Comparison of ENCODE assay signal across 9 mouse cellular contexts in the genomic region with DNA sequence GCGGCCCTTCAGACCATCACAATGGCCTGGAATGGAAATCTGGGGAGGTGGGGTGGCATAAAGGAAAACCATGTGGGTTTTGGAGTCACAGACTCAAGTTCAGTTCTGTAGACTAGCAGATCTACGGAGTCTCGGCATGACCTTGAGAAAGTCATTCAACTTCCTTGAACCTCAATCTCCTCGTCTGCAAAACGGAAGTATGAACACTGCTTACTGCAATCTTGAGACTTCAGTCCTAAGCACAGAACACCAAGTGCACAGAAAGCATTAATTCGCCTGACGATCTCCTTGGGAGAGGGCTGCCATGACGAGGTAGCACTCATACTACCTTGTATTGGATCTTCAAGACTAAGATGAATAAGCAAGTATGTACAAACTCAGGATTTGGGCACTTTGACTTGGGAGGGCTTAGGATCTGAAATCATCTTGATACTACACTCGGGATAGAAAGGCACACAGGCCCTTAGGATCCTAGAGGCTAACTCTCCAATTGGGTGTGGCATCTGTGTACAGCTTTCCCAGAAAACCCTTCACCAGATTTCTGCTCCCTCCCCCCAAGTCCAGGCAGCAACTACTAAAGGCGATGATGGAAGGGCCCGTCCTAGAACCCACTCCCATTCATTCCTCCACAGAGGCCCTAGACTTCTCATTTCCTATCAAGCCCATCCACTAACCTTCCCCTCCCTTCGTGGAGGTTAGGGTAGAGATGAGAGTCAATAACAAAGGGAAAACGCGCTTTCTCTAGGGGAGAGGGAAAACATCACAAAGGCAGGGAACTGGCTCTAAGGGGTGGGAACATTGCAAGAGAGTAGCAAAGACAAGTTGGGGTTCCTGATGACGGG. TPM values are rescaled to one million over a fixed set of nuclear protein-coding genes. Genes with fewer than 3 reads are reported as not detected.
A peak's percentile ranks its signal among the peaks of the same experiment; 100 is the strongest.
DNase-seq lines count a peak whose midpoint lies in the region; ATAC-seq and TF ChIP-seq lines count a peak whose summit lies in the region.
"Had no signal": no experiment of that assay in that cellular context is flagged by ENCODE, and none has a peak within 500 bp of the region (broad histone marks: within the 10 kb centered on the region; RNA-seq: fewer than 3 reads in every experiment).

No protein-coding gene starts in this region.

- peaks cover 6% of the 10 kb centered on the region for H3K4me1 ChIP-seq in ES-Bruce4 (ENCODE audit: control insufficient read depth, insufficient read depth, low read length)
- H3K4me1 ChIP-seq in forebrain, embryonic 10.5 days, result peaks cover 30% of the 10 kb centered on the region
- H3K4me1 ChIP-seq in liver, embryonic 14.5 days (replicated peaks; ENCODE audit: control insufficient read depth in 2 of 2, insufficient read depth in 2 of 2, low read length in 1 of 2), result peaks cover 2% of the 10 kb centered on the region in 2 experiments; a peak in 1 of 4 replicates

- no peaks in the 10 kb centered on the region for H3K36me3 ChIP-seq in ES-Bruce4 (ENCODE audit: control insufficient read depth, insufficient read depth, low read length, poor library complexity, severe bottlenecking)
- H3K36me3 ChIP-seq in forebrain, embryonic 10.5 days (replicated peaks), result no peaks in the 10 kb centered on the region
- no peaks in the 10 kb centered on the region for H3K36me3 ChIP-seq in liver, embryonic 14.5 days (replicated peaks; ENCODE audit: control insufficient read depth, insufficient read depth, low read depth)

- no peak for TF ChIP-seq EP300 in ES-Bruce4 (IDR thresholded peaks at IDR 0.05; ENCODE audit: insufficient read depth, low read depth, low read length)
- no peak for TF ChIP-seq EP300 in liver, embryonic 14.5 days (IDR thresholded peaks at IDR 0.05; ENCODE audit: low read depth)

- peak overlapping the region; percentile 88; the same call in 1 of the 2 replicates for H3K4me3 ChIP-seq in ES-Bruce4 (ENCODE audit: low read depth, low read length)
- peak overlapping the region; percentile 61 for H3K4me3 ChIP-seq in forebrain, embryonic 10.5 days
- H3K4me3 ChIP-seq in liver, embryonic 14.5 days (ENCODE audit: insufficient read depth in 1 of 2, low read depth in 2 of 2, low read length in 2 of 2), result no peak overlapping the region

- H3K27ac ChIP-seq in ES-Bruce4 (ENCODE audit: insufficient read depth, low read length), result peak overlapping the region; percentile 45; the same call in 1 of the 2 replicates
- peak overlapping the region; percentile 79 for H3K27ac ChIP-seq in forebrain, embryonic 10.5 days
- H3K27ac ChIP-seq in liver, embryonic 14.5 days, result no peak overlapping the region

- DNase-seq in frontal cortex, postnatal 10 days (ENCODE audit: low spot score in 2 of 2), result no peak
- no peak for DNase-seq in forebrain, embryonic 10.5 days (ENCODE audit: extremely low spot score, low spot score)
- no peak for DNase-seq in liver, embryonic 14.5 days (ENCODE audit: low read depth in 3 of 3, low spot score in 3 of 3)
- no peak for DNase-seq in adrenal gland, adult 8-10 months
- DNase-seq in gastrocnemius, postnatal 14 days, result no peak
- DNase-seq in left cerebral cortex, adult 8-10 months (ENCODE audit: low spot score in 2 of 2), result no peak
- DNase-seq: kidney, adult 18-20 months had no signal

- H3K9me3 ChIP-seq in ES-Bruce4 (replicated peaks; ENCODE audit: control insufficient read depth, insufficient read depth, low read length, poor library complexity, severe bottlenecking), result no peaks in the 10 kb centered on the region
- no peaks in the 10 kb centered on the region for H3K9me3 ChIP-seq in forebrain, embryonic 10.5 days
- H3K9me3 ChIP-seq in liver, embryonic 14.5 days (ENCODE audit: control insufficient read depth, low read length), result no peaks in the 10 kb centered on the region

- 61% methylated on average over 15 of the region's 15 CpGs for WGBS in forebrain, embryonic 10.5 days
- 53% methylated on average over 15 of the region's 15 CpGs for WGBS in liver, embryonic 14.5 days (ENCODE audit: insufficient replicate concordance)

- H3K27me3 ChIP-seq in ES-Bruce4 (ENCODE audit: control insufficient read depth, insufficient read depth, low read length, poor library complexity, severe bottlenecking), result no peaks in the 10 kb centered on the region
- H3K27me3 ChIP-seq in forebrain, embryonic 10.5 days (ENCODE audit: poor library complexity, severe bottlenecking), result peaks cover 47% of the 10 kb centered on the region
- peaks cover 20% of the 10 kb centered on the region for H3K27me3 ChIP-seq in liver, embryonic 14.5 days (ENCODE audit: control insufficient read depth, insufficient read depth, low read length)

- peak overlapping the region; percentile 74; the same call in 1 of the 2 replicates for H3K4me2 ChIP-seq in liver, embryonic 14.5 days (ENCODE audit: low read depth)

- 0 out of 2 replicates have a peak, but pooled peaks have one; percentile 4 for ATAC-seq in frontal cortex, adult (ENCODE audit: low TSS enrichment)
- ATAC-seq in liver, embryonic 14.5 days (ENCODE audit: insufficient read depth), result no peak

- no peak for TF ChIP-seq CTCF in ES-Bruce4 (IDR thresholded peaks at IDR 0.05; ENCODE audit: low read depth, low read length)
- no peak for TF ChIP-seq CTCF in liver, embryonic 14.5 days (IDR thresholded peaks at IDR 0.05; ENCODE audit: low read depth)

- H3K9ac ChIP-seq in ES-Bruce4 (ENCODE audit: low read depth, poor library complexity, severe bottlenecking), result no peak overlapping the region
- H3K9ac ChIP-seq in liver, embryonic 14.5 days (replicated peaks), result no peak overlapping the region

- no peak for TF ChIP-seq POLR2A in ES-Bruce4 (IDR thresholded peaks at IDR 0.05; ENCODE audit: insufficient read depth, low read length)

- intact Hi-C loops in gastrocnemius, postnatal 14 days (cut with DNase I; ENCODE audit: low total_unique reads), result no loop called here

RNA-seq across cellular contexts. Expression of a gene that starts 1.2 kb away (rescaled TPM):
- 7.3 and 8.0 TPM in 2 replicates for polyA plus RNA-seq in ES-Bruce4 (2011; ENCODE audit: insufficient read depth, insufficient read length, low read depth, missing spikeins)
- polyA plus RNA-seq in forebrain, embryonic 10.5 days (2016; fragmentation: Nextera tagmentation; extraction: Ambion mirVana), result 6.6 and 7.9 TPM in 2 replicates
- 0.11 and 0.19 TPM in 2 replicates for polyA plus RNA-seq in liver, embryonic 14.5 days (2012; rRNA removed)
- 0.01 and 0.03 TPM in 2 replicates for polyA plus RNA-seq in liver, embryonic 14.5 days (2014; fragmentation: Nextera tagmentation; extraction: Ambion mirVana)
- total RNA-seq in adrenal gland, adult 8-10 months (2022), result 10 to 100 TPM in 3 of 4 experiments, 1 to 10 TPM in 1; 6.8 to 18.6 (median 14.5) TPM
- under 1 TPM; 0.45 to 0.53 TPM for total RNA-seq in gastrocnemius, postnatal 14 days (2021)
- 1,000 to 10,000 TPM; 1,113 to 1,308 (median 1,238) TPM for total RNA-seq in left cerebral cortex, adult 8-10 months (2022)

RNA-seq across cellular contexts. Expression of a gene that starts 4.2 kb away (rescaled TPM):
- 124 and 125 TPM in 2 replicates for polyA plus RNA-seq in ES-Bruce4 (2011; ENCODE audit: insufficient read depth, insufficient read length, low read depth, missing spikeins)
- 192 and 206 TPM in 2 replicates for polyA plus RNA-seq in forebrain, embryonic 10.5 days (2016; fragmentation: Nextera tagmentation; extraction: Ambion mirVana)
- polyA plus RNA-seq in liver, embryonic 14.5 days (2012; rRNA removed), result 53.8 and 58.7 TPM in 2 replicates
- 59.2 and 64.7 TPM in 2 replicates for polyA plus RNA-seq in liver, embryonic 14.5 days (2014; fragmentation: Nextera tagmentation; extraction: Ambion mirVana)
- total RNA-seq in adrenal gland, adult 8-10 months (2022), result 100 to 1,000 TPM; 175 to 202 (median 198) TPM
- 100 to 1,000 TPM in 1 of 2 experiments, 10 to 100 TPM in 1; 99.8 to 103 TPM for total RNA-seq in gastrocnemius, postnatal 14 days (2021)
- 100 to 1,000 TPM; 254 to 263 (median 254) TPM for total RNA-seq in left cerebral cortex, adult 8-10 months (2022)

RNA-seq across cellular contexts. Expression of a gene that starts 26.9 kb away (rescaled TPM):
- 26.2 and 26.7 TPM in 2 replicates for polyA plus RNA-seq in ES-Bruce4 (2011; ENCODE audit: insufficient read depth, insufficient read length, low read depth, missing spikeins)
- 9.1 and 11.4 TPM in 2 replicates for polyA plus RNA-seq in forebrain, embryonic 10.5 days (2016; fragmentation: Nextera tagmentation; extraction: Ambion mirVana)
- polyA plus RNA-seq in liver, embryonic 14.5 days (2012; rRNA removed), result 9.7 and 11.0 TPM in 2 replicates
- 5.6 and 6.2 TPM in 2 replicates for polyA plus RNA-seq in liver, embryonic 14.5 days (2014; fragmentation: Nextera tagmentation; extraction: Ambion mirVana)
- 10 to 100 TPM; 43.1 to 84.1 (median 62.3) TPM for total RNA-seq in adrenal gland, adult 8-10 months (2022)
- 10 to 100 TPM; 16.1 to 17.1 TPM for total RNA-seq in gastrocnemius, postnatal 14 days (2021)
- 10 to 100 TPM; 32.5 to 53.7 (median 44.4) TPM for total RNA-seq in left cerebral cortex, adult 8-10 months (2022)

RNA-seq across cellular contexts. Expression of a gene that starts 49.7 kb away (rescaled TPM):
- 129 and 136 TPM in 2 replicates for polyA plus RNA-seq in ES-Bruce4 (2011; ENCODE audit: insufficient read depth, insufficient read length, low read depth, missing spikeins)
- polyA plus RNA-seq in forebrain, embryonic 10.5 days (2016; fragmentation: Nextera tagmentation; extraction: Ambion mirVana), result 191 and 202 TPM in 2 replicates
- 53.6 and 63.4 TPM in 2 replicates for polyA plus RNA-seq in liver, embryonic 14.5 days (2012; rRNA removed)
- 101 and 115 TPM in 2 replicates for polyA plus RNA-seq in liver, embryonic 14.5 days (2014; fragmentation: Nextera tagmentation; extraction: Ambion mirVana)
- 100 to 1,000 TPM in 1 of 4 experiments, 10 to 100 TPM in 3; 79.7 to 107 (median 92.0) TPM for total RNA-seq in adrenal gland, adult 8-10 months (2022)
- 10 to 100 TPM; 50.3 to 56.0 TPM for total RNA-seq in gastrocnemius, postnatal 14 days (2021)
- 10 to 100 TPM; 54.2 to 61.3 (median 56.8) TPM for total RNA-seq in left cerebral cortex, adult 8-10 months (2022)

RNA-seq across cellular contexts. Expression of a gene that starts 50.5 kb away (rescaled TPM):
- polyA plus RNA-seq in ES-Bruce4 (2011; ENCODE audit: insufficient read depth, insufficient read length, low read depth, missing spikeins), result 36.7 and 39.2 TPM in 2 replicates
- polyA plus RNA-seq in forebrain, embryonic 10.5 days (2016; fragmentation: Nextera tagmentation; extraction: Ambion mirVana), result 21.3 and 21.4 TPM in 2 replicates
- 28.2 and 31.2 TPM in 2 replicates for polyA plus RNA-seq in liver, embryonic 14.5 days (2012; rRNA removed)
- 25.7 and 31.1 TPM in 2 replicates for polyA plus RNA-seq in liver, embryonic 14.5 days (2014; fragmentation: Nextera tagmentation; extraction: Ambion mirVana)
- total RNA-seq in adrenal gland, adult 8-10 months (2022), result 10 to 100 TPM; 53.2 to 59.6 (median 57.1) TPM
- total RNA-seq in gastrocnemius, postnatal 14 days (2021), result 1 to 10 TPM; 6.3 to 7.6 TPM
- 100 to 1,000 TPM; 104 to 112 (median 106) TPM for total RNA-seq in left cerebral cortex, adult 8-10 months (2022)

Comparison
In these comparisons a context has a peak if more than half of its experiments do, and no peak if none do; other contexts are left out.
1. H3K4me3 ChIP-seq: peak in ES-Bruce4 (single experiment) and forebrain, embryonic 10.5 days (single experiment); none in liver, embryonic 14.5 days (0 of 2).
2. RNA of a gene that starts 1.2 kb away (total RNA-seq): 1,113 to 1,308 TPM in left cerebral cortex, adult 8-10 months; 6.8 to 18.6 TPM in adrenal gland, adult 8-10 months and 0.45 to 0.53 TPM in gastrocnemius, postnatal 14 days; every median in the first group is over 10 times any median in the second.